Mouse (Mus musculus) kidney, embryonic 14.5 days (tissue): ENCODE data around the gene Cpt1a. TPM values are rescaled to one million over a fixed set of nuclear protein-coding genes. Genes with fewer than 3 reads are reported as not detected.

Experiments used
- ATAC-seq: fragments of 200-750 bp; cut with Nextera tagmentation; 2 replicates; pipeline ENCODE4 v1.8.0; 2017; ENCODE audit warnings: moderate number of reproducible peaks, mild to moderate bottlenecking, moderate TSS enrichment, moderate library complexity; ENCODE audit not compliant: low FRiP score, low TSS enrichment
- H3K27ac ChIP-seq: fragments of 300-500 bp; sonication (generic); 2 replicates; pipeline ENCODE4 v1.5.1; 2014; ENCODE audit warnings: low read depth, mild to moderate bottlenecking, low read length, moderate library complexity, mixed read lengths
- H3K27me3 ChIP-seq: fragments of 300-500 bp; sonication (generic); 2 replicates; pipeline ENCODE4 v1.6.1; 2014; ENCODE audit warnings: mild to moderate bottlenecking, low read length; ENCODE audit not compliant: control insufficient read depth, insufficient read depth
- H3K36me3 ChIP-seq: fragments of 300-500 bp; sonication (generic); 2 replicates; pipeline ENCODE4 v1.6.1; 2014; ENCODE audit warnings: low read length, mixed read lengths; ENCODE audit not compliant: control insufficient read depth, insufficient read depth
- H3K4me1 ChIP-seq: fragments of 300-500 bp; sonication (generic); 2 replicates; pipeline ENCODE4 v1.6.1; 2014; ENCODE audit warnings: low read length, mixed read lengths; ENCODE audit not compliant: control insufficient read depth, insufficient read depth
- H3K4me2 ChIP-seq: fragments of 300-500 bp; sonication (generic); replicated peaks from 2 replicates; pipeline ENCODE4 v1.6.1; 2014; ENCODE audit warnings: low read depth, mild to moderate bottlenecking, low read length
- H3K4me3 ChIP-seq: fragments of 300-500 bp; sonication (generic); 2 replicates; pipeline ENCODE4 v1.5.1; 2014; ENCODE audit warnings: mild to moderate bottlenecking, low read length
- H3K9ac ChIP-seq: fragments of 300-500 bp; sonication (generic); 2 replicates; pipeline ENCODE4 v1.6.1; 2014; ENCODE audit warnings: low read depth, mild to moderate bottlenecking, low read length, moderate library complexity
- H3K9me3 ChIP-seq: fragments of 300-500 bp; sonication (generic); 2 replicates; pipeline ENCODE4 v1.6.1; 2016; ENCODE audit warnings: low read length; ENCODE audit not compliant: control insufficient read depth
- WGBS: fragments of 180-500 bp; shearing (Covaris S2); extraction: QIAGEN DNeasy Blood & Tissue Kit; methylation state at CpG from one replicate; pipeline ENCODE4 v1.1.7; 2014; 5-methylcytosine and 5-hydroxymethylcytosine counted together
- polyA plus RNA-seq: library from polyadenylated mRNA; unstranded; fragments of >200 nt; fragmentation: Nextera tagmentation; extraction: Ambion mirVana; gene quantifications from 2 replicates; pipeline ENCODE4 v1.2.1, GENCODE M21; 2014

The Cpt1a gene
- 10.0 and 23.8 TPM in 2 replicates for polyA plus RNA-seq

- H3K36me3 ChIP-seq, result no peaks in the 10 kb centered on the region
- 3% methylated on average over 26 of the region's 26 CpGs for WGBS
- peak within 1 kb of the TSS; percentile 69 for H3K4me2 ChIP-seq
- no peak for ATAC-seq
- no peak within 1 kb of the TSS for H3K27ac ChIP-seq
- no peaks in the 10 kb centered on the region for H3K9me3 ChIP-seq
- no peaks in the 10 kb centered on the region for H3K27me3 ChIP-seq
- H3K9ac ChIP-seq, result peak within 1 kb of the TSS; percentile 25
- H3K4me1 ChIP-seq, result peaks cover 18% of the 10 kb centered on the region
- peak within 1 kb of the TSS; percentile 63 for H3K4me3 ChIP-seq
Measured at GRCm38 (mm10) chr19:3322261-3322969, at the start of gene Cpt1a. TSS of gene Cpt1a (plus strand) at chr19:3322334.

- Histone ChIP-seq H3K4me1 (no peaks in the 10 kb centered on the region), H3K27ac (no peak overlapping the region), H3K9me3 (no peaks in the 10 kb centered on the region), H3K27me3 (no peaks in the 10 kb centered on the region), H3K36me3 (peaks cover 82% of the 10 kb centered on the region), H3K9ac (no peak overlapping the region), H3K4me2 (no peak overlapping the region), H3K4me3 (no peak overlapping the region)
- ATAC-seq, result no peak
- WGBS, result 95% methylated on average over 9 of the region's 9 CpGs
Measured at GRCm38 (mm10) chr19:3273331-3273730, 48.8 kb upstream of the Cpt1a start.

GRCm38 (mm10) chr19:3275744-3276365 lies 46.3 kb upstream of the Cpt1a start:
- WGBS, result 90% methylated on average over 3 of the region's 3 CpGs
- Histone ChIP-seq H3K9me3 (no peaks in the 10 kb centered on the region), H3K4me1 (no peaks in the 10 kb centered on the region), H3K36me3 (peaks cover 77% of the 10 kb centered on the region), H3K9ac (no peak overlapping the region), H3K4me2 (no peak overlapping the region), H3K27me3 (no peaks in the 10 kb centered on the region), H3K4me3 (no peak overlapping the region), H3K27ac (no peak overlapping the region)
- no peak for ATAC-seq

- Histone ChIP-seq H3K27me3 (no peaks in the 10 kb centered on the region), H3K4me1 (peaks cover 6% of the 10 kb centered on the region), H3K4me3 (peak overlapping the region; percentile 61), H3K36me3 (peaks cover 37% of the 10 kb centered on the region), H3K9ac (peak overlapping the region; percentile 91; the same call in 1 of the 2 replicates), H3K4me2 (peak overlapping the region; percentile 60), H3K27ac (no peak overlapping the region), H3K9me3 (no peaks in the 10 kb centered on the region)
- ATAC-seq, result no peak
- WGBS, result 68% methylated on average over 4 of the region's 4 CpGs
Measured at GRCm38 (mm10) chr19:3281886-3282285, 40.2 kb upstream of the Cpt1a start.

GRCm38 (mm10) chr19:3282572-3283467 lies 39.3 kb upstream of the Cpt1a start, which contains the start of the genes Mrpl21 and Ighmbp2:
TSS of gene Mrpl21 (plus strand) at chr19:3282901.
TSS of gene Ighmbp2 (minus strand) at chr19:3283017.
- Histone ChIP-seq H3K9ac (peak within 1 kb of the TSS; percentile 91), H3K27me3 (no peaks in the 10 kb centered on the region), H3K27ac (peak within 1 kb of the TSS; percentile 49; the same call in 1 of the 2 replicates), H3K9me3 (no peaks in the 10 kb centered on the region), H3K4me1 (peaks cover 6% of the 10 kb centered on the region), H3K4me2 (peak within 1 kb of the TSS; percentile 60), H3K4me3 (peak within 1 kb of the TSS; percentile 61), H3K36me3 (peaks cover 40% of the 10 kb centered on the region)
- ATAC-seq, result peak; percentile 94
- under 1% methylated on average over 49 of the region's 49 CpGs for WGBS

GRCm38 (mm10) chr19:3289006-3289405 lies 33.1 kb upstream of the Cpt1a start:
- no peak for ATAC-seq
- Histone ChIP-seq H3K4me3 (no peak overlapping the region), H3K27ac (no peak overlapping the region), H3K4me2 (no peak overlapping the region), H3K27me3 (no peaks in the 10 kb centered on the region), H3K4me1 (no peaks in the 10 kb centered on the region), H3K9ac (no peak overlapping the region), H3K9me3 (no peaks in the 10 kb centered on the region), H3K36me3 (peaks cover 48% of the 10 kb centered on the region)
- WGBS, result 95% methylated on average over 1 of the region's 1 CpGs

GRCm38 (mm10) chr19:3292028-3292427 lies 30.1 kb upstream of the Cpt1a start:
- Histone ChIP-seq H3K9me3 (no peaks in the 10 kb centered on the region), H3K4me3 (no peak overlapping the region), H3K4me2 (no peak overlapping the region), H3K4me1 (no peaks in the 10 kb centered on the region), H3K27ac (no peak overlapping the region), H3K9ac (no peak overlapping the region), H3K27me3 (no peaks in the 10 kb centered on the region), H3K36me3 (peaks cover 32% of the 10 kb centered on the region)
- peak; percentile 79 for ATAC-seq
- WGBS, result 54% methylated on average over 2 of the region's 2 CpGs

- Histone ChIP-seq H3K4me1 (no peaks in the 10 kb centered on the region), H3K9me3 (no peaks in the 10 kb centered on the region), H3K9ac (no peak overlapping the region), H3K4me3 (no peak overlapping the region), H3K4me2 (no peak overlapping the region), H3K27ac (no peak overlapping the region), H3K36me3 (peaks cover 26% of the 10 kb centered on the region), H3K27me3 (no peaks in the 10 kb centered on the region)
- WGBS, result 91% methylated on average over 1 of the region's 1 CpGs
- no peak for ATAC-seq
Measured at GRCm38 (mm10) chr19:3292993-3293392, 29.1 kb upstream of the Cpt1a start.
